Mouse (Mus musculus) G1E (cell line): ENCODE measurements around the gene Orm2.

Source experiments
- CTCF ChIP-seq: IDR thresholded peaks from 2 replicates; pipeline ENCODE4 v1.5.1; 2012; ENCODE audit warnings: low read depth, low read length, inconsistent platforms, mixed read lengths
- GATA1 ChIP-seq: IDR thresholded peaks from 2 replicates; pipeline ENCODE4 v1.6.1; 2012; ENCODE audit warnings: borderline replicate concordance, low read length, inconsistent platforms, mixed read lengths
- GATA2 ChIP-seq: IDR thresholded peaks from 2 replicates; pipeline ENCODE4 v1.6.1; 2012; ENCODE audit warnings: low read depth, low read length, inconsistent platforms, borderline replicate concordance
- POLR2AphosphoS5 ChIP-seq: IDR thresholded peaks from 2 replicates; pipeline ENCODE4 v1.6.1; 2012; ENCODE audit warnings: low read depth, low read length, inconsistent platforms; ENCODE audit not compliant: insufficient replicate concordance
- TAL1 ChIP-seq: conservative IDR thresholded peaks from 2 replicates; pipeline ENCODE4 v1.6.1; 2012; ENCODE audit warnings: low read depth, low read length, inconsistent platforms, mixed read lengths

- no peak for TF ChIP-seq CTCF
- no peak for TF ChIP-seq TAL1
- no peak for TF ChIP-seq GATA1
- no peak for TF ChIP-seq POLR2AphosphoS5
- no peak for TF ChIP-seq GATA2
These were observed 15.2 kb downstream of the Orm2 start for GRCm38 (mm10) chr4:63377483-63377882.
